Mouse (Mus musculus) thymus, postnatal 0 days (tissue): Measurements from ENCODE around the gene Dmd. TPM values are rescaled to one million over a fixed set of nuclear protein-coding genes. Genes with fewer than 3 reads are reported as not detected.
"Not testable (repeated sequence)": the region's sequence is repeated elsewhere in the genome, so short reads cannot be mapped to it uniquely, and the experiment has no call there.

Experiments
- DNase-seq: peaks from one replicate; pipeline ENCODE4 v3.0.0-alpha.2; 2015; ENCODE audit warnings: low spot score
- polyA plus RNA-seq: library from polyadenylated mRNA; unstranded; fragments of >200 nt; fragmentation: Nextera tagmentation; extraction: Ambion mirVana; gene quantifications from 2 replicates; pipeline ENCODE4 v1.2.1, GENCODE M21; 2015

Dmd gene
- 1.1 and 1.8 TPM in 2 replicates for polyA plus RNA-seq

DNA sequence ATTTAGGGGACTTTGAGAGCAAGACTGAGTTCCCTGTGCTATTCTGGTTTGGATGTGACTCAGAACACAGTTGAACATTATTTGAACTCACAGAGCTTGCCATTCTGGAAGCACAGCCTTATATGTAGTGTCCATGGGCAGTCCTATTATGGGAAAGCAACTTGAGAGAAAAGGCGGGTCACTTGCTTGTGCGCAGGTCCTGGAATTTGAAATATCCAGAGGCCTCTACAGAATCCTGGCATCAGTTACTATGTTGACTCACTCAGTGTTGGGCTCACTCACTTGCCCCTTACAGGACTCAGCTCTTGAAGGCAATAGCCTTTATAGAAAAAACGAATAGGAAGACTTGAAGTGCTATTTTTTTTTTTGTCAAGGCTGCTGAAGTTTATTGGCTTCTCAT lies at the start of gene Dmd:
TSS of gene Dmd (plus strand) at position 241 of the 400 bp plus-strand sequence.
- DNase-seq: no peak

DNA sequence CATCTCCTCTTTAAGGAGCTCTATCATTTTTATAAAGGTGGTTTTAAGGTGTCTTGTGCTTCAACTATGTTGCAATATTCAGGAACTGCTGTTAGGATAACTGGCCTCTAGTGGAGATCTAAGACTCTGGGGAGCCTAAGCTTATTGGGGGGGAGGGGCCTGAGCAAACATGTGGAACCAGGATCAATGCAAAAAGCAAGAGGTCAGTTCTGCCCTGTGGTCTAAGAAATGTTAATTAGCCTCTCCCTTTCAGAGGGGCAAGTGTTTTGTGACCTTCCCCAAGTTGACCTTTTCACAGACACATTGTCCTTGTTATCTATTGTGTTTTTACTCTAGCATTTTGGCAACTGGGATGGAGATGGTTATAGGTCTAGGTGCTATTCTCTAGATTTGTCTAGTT lies 47.2 kb upstream of the Dmd start:
- DNase-seq: no peak

DNA sequence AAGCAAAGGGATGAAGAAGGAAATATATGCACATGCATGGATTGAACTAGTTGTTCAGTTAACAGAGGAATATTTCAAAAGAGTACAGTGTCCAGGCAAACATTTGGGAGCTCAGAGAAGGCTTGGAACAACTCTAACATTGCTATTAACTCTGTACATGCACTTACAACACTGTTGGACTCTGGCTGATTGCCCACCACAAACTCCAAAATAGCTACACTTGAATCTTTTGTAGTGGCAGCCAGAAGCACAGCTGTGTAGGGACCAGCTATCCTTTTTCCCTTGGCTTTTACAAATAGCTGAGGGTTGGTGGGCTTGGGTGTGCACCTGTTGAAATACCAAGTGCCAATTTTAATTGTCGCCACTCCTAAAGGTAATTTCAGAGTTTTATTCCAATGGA lies 39.0 kb downstream of the Dmd start:
- DNase-seq: no peak

DNA sequence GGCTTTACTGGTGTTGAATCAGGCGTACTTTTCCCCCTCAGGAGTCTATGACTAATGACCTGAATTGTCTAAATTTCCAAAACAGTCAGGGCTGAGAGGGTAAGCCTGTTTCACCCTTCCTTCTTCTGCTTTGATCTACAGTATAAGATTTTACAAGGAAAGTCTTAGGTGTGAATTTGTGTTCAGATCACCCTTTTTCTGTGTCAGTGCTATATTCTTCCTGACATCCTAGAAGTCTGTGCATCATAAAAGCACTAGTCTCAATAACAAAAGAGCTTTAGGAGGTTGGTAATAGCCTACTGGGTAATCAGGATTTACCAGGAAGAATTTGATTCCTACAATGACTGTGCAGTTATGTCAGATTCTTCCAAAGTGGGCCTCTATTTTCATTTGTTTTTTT lies 101.5 kb downstream of the Dmd start:
- no peak for DNase-seq

DNA sequence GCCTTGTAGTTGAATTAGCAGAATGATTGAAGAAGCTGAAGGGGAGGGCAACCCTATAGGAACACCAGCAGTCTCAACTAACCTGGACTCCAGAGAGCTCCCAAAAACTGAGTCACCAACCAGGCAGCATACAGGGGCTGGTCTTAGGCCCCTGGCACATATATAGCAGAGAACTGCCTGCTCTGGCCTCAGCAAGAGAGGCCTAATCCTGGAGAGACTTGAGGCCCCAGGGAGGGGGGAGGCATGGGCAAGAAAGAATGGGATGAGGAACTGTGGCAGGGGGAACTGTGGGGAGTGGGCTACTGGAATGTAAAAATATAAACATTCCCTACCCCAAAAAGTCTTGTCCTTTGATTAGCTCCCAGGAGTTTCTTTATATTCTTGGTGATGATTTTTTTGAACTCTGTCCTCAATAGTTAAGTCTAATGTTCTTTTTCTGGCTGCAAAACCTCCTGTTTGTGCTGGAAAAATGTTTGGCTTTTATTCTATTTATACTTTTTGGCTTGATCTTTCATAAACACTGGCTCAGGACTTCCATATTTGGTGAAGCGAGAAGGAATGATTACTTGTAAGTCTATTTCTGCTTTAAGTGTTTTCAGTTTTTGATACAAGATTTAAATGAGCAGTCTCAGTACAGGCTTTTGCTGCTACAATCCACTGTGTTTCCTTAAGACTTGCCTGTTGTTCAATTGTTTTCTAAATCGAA lies 167.7 kb downstream of the Dmd start:
- no peak for DNase-seq

DNA sequence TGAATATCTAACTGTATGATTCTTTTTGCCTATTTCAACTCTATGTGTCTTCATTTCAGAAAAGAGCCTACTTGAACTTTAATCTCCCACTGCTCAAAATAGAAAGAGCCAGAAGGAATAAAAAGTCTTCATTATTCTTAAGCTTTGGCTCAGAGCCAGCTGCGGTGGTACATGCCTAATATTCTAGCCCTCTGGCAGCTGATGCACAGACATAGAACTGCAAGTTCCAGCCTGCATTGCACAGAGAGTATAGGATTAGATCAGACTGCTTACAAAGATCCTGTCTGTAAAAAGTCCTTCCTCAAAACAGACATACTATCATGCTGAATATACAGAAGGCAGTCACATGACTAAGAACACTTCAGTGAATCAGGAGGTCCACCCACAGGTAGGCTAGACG lies 168.5 kb downstream of the Dmd start:
- DNase-seq: no peak

DNA sequence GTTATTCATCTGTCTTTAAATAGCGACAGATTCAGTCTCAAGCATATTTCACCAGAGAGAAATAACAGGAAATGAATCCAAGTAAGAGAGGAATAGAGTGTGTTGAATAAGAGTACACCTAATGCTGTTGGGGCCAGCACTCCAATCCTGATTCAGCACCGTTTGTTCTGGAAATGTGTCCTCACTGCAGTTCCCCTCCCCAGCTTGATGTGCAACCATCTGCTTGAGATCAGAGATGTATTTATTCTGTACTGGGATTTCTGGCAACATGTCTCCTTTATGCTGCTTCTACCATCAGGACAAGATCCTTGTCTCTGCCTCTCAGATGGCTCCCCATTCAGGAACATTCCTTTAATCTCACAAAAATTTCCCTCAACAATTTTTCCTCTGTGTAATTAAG lies 271.9 kb downstream of the Dmd start:
- no peak for DNase-seq

DNA sequence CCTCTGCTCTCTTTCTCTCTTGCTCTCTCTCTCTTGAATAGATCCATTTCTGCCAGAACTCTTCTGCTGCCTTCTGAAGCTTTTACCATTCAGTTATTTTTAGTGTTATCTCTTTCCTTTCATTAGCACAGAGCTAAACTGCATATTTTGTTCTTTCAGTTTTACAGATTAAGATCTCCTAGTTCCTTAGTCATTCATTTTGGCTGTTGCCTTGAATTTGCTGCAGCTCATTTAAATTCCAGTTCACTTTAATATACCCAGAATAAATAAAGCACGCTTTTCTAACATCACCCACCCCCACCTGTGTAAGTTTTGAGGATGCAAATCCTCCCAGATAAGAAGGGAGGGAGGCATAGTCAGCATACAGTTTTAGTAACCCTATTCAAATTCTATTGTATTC lies 272.4 kb downstream of the Dmd start:
- no peak for DNase-seq

DNA sequence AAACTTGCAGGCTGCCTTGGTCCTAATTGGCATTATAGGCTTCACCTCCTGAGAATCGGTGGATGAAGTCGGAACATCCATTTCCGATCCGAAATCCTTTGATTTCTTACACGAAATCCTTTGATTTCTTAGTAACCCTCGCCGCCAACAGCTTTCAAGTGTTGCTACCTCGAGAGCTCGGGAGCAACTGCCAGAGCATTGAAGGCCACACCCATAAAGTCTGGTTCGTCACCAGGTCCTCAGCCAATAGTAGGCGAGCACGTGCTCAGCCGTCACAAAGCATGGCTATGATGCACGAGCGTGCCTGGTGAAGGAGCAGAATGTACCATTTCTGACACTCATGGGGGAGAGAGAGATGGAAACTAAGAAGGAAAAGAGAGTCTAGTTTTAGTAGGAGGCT lies 538.9 kb downstream of the Dmd start, which contains the start of gene Tsga8:
TSS of gene Tsga8 (minus strand) at position 327 of the 400 bp plus-strand sequence.
- no peak for DNase-seq

DNA sequence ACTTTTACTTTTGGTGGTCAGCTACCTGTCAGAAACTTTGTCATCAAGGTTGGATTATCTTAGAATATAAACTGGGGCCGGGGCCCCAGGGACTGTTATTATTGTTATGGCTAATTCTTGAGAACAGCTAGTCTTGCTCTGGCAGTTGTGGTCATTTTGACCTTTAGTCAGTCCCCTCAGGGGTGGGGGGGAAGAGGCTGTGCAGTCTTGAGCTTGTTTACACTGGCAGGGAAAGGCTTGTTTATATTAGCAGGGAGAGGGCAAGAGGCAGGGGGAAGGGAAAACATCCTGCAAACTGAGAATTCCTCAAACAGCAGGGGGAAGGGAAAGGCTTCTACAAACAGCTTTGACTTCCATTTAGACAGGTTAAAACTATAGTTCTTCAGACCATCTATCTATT lies 726.3 kb downstream of the Dmd start:
- no peak for DNase-seq

DNA sequence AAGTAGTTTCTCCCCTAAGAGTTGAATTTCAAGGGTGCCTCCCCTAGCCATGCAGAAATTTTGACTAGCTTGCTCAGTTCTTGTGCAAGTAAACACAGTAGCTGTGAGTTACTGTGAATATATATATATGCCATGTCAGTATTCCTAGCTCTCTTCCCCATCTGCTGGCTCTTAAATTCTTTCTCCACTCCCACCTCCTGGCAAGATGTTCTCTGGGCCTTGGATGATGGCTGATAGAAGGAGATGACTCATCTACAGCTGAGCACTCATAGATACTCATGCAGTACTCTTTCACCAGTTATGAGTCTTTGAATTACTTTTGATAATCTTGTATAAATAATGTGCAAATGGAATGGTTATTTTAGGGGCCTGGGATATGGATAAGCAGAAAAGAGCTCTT lies 737.9 kb downstream of the Dmd start:
- no peak for DNase-seq

DNA sequence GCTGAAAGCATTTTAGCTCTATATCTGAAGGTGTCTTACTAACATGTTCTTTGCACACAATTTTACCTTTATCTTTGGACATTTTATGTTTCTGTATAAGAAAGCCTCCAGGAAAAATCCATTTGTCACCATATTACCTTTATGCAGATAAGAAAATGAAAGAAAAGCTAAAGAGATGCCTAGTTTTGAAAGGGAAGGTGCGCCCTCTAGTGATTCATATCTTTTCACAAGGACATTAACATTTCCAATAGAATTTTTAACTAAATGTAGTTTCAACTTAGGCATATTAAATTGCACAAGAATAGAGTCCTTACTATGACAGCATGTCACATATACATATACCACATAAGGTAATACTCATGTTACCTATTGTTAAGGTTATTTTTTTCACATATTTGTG lies 791.9 kb downstream of the Dmd start:
- DNase-seq: no peak

DNA sequence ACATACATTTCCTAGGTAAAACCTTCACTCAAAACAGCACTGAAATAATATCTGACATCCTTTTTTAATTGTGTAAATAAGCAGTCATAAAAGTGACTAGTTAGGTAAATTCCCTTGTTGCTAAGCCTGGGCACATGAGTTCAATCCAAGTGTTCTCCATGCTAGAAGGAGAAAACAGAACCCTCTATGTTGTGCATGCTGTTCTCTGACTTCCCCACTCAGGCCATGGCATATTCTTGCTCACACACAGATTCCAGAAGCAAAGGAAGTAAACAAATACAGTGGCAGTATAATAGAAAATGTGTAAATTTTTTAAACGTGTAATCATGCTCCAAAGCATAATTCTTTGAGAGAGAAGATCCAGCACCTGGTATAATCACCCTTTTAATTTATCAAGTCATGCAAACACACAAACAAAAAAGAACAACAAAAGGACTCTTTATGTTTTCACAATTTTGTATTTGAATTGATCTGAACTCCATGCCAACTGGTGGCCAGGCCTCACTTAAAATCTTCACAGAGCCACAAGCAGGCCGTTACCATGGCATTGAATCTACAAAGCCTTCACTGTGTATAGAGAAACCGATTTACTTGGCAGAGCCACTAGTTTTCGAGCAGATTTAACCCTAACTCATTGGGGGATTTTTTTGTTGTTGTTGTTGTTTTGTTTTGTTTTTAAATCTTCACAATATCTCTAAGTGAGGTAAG lies 797.8 kb downstream of the Dmd start:
- DNase-seq: no peak

DNA sequence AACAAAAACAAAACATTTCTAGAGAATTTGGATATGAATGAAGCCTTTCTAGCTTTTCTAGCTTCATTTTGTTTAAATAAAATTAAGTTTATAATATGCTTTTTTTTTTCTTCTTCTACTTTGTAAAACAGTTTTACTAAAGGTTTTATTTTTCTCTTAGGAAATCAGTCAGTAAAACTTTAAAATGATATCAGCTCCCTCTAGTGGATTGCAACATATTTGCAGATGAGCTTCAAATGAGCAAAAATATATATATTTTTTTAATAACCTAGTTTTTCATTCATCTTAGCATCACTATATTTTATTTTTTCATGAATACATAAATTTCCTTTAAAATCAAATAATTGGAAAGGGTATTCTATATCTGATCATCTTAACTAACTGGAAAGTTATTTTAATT lies 838.7 kb downstream of the Dmd start:
- DNase-seq: no peak

DNA sequence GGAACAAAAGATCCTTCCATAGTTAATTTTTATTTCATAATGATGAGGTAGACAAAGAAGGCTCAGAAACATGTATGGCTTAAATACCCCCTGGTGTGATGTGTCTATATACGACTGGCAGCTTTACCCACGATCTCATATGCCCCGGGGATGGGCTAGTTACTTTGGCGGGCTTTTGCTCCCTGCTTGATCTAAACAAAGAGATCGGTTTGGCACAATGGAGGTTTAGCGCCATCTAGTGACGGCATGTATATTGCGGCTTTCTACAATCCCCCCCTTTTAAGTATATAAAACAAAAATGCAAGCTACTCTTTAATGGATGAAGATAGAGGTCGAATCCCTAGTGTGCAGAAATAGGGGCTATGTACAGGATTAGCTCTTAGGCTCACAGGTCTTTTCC lies 918.8 kb downstream of the Dmd start:
- DNase-seq: peak; percentile 2

DNA sequence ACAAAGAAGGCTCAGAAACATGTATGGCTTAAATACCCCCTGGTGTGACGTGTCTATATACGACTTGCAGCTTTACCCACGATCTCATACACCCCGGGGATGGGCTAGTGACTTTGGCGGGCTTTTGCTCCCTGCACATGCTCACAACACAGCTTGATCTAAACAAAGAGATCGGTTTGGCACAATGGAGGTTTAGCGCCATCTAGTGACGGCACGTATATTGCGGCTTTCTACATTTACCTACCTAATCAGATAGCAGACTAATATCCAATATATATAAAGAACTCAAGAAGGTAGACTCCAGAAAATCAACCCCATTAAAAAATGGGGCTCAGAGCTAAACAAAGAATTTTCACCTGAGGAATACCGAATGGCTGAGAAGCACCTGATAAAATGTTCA lies 926.7 kb downstream of the Dmd start:
- not testable (repeated sequence) for DNase-seq

DNA sequence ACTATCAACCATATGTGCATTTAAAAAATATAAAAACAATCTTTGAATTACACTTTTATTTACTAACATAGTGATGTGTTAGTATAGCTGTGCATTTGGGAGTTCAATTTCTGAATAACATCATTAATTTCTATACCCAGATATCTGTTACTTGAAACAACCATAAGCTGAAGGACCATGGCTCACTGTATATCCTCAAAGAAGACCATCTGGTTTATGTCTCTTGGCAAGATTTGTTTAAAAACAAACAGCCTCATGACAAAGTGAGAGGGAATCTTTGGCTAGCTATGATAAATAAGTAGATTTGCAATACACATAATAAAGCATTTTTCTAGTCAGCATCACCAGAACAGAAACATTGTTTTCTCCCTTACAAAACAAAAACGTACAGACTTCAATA lies 1027.2 kb downstream of the Dmd start:
- DNase-seq: no peak

DNA sequence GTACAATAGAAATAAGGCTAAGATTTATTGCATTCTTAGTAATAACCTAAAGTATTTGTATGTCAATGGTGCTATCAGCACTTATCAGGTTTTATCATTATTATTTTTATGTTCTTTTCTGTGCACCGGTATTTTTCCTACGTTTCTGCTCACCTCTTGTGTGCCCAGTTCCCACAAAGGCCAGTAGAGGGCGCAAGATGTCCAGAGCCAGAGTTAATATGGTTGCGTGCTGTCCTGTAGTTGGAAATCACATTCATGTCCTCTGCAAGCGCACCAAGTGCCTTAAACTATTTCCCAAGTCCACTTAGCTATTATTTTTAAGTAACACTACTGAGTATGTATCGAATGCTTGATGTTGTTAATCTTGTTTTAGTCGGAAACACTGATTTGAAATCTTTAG lies 1052.6 kb downstream of the Dmd start:
- DNase-seq: peak; percentile 2

DNA sequence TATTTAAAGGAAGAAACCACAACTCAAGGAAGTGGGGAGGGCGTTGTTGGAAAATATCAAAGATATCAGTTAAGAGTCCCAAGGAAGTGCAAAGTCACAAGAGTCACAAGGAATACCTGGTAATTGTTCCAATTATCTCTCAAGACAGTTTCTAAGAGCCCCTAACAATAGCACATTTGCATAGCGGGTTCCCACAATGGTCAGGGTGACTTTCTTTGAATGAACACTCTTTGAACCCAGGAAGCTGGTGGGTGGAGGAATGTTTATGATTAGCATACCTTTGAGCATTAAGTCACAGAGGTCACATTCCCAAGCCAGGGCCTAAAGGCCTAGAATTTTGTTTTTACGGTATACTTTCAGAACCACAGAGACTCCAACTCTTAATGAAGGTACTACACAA lies 1113.8 kb downstream of the Dmd start:
- DNase-seq: not testable (repeated sequence)

DNA sequence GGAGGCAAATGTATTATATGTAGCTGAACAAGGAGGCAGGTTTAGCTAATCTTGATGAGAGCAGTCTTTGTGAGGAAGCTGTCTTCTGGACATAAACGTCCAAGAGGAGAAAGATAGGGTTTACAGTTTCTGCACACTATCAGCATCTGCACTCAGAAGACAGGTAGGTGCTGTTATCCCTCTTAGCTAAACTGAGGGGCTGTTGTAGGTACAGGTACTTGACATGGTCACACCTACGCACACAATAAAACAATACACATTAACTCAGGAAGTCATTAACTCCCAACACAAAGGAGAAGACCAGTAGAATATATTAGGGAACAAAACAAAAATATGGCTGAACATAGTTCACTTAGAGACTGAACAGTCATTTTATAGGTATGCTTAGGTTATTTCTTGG lies 1217.2 kb downstream of the Dmd start:
- no peak for DNase-seq

DNA sequence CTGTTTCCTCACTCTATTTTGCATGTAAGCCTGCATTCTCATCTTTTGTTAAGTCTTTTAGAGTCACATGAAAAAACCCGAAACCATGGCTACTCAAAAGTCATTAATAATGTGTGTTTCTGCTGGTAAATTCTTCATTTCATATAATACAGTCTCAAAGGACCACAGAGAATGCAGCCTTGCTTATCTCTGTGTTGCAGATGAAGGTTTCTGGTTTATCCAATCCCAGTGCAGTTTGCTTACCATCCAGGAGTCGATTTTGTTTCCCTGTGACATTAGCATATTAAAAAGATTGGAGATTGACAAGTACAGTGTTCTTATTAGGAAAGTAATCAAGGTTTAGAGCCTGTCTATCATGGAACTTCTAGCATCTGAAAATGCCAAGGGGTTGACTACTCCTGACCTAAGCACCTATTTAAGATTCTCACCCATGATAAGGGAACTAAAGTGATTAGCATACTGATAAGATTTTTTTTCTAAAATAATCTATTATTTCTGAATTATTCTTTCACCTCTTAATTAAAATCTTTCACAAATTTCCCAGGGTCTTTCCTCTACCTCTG lies 1292.7 kb downstream of the Dmd start:
- no peak for DNase-seq

DNA sequence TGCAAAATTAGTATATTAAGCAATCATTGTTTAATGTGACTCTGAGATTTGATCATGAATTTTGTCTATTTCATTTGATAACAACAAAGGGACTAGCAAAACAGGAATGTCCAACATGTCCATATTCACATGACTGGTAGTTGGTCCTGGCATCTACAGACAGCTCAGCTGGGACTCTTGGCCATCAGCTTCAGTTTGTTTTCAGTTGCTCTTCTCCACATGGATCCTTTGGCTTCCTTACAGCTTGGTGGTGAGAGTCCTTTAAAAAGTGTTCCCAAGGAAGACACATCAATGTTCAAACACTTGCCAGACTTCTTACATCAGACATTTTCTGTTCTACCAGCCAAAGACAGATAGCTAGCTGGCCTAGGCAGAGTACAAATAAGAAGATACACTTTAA lies 1381.9 kb downstream of the Dmd start:
- DNase-seq: no peak

DNA sequence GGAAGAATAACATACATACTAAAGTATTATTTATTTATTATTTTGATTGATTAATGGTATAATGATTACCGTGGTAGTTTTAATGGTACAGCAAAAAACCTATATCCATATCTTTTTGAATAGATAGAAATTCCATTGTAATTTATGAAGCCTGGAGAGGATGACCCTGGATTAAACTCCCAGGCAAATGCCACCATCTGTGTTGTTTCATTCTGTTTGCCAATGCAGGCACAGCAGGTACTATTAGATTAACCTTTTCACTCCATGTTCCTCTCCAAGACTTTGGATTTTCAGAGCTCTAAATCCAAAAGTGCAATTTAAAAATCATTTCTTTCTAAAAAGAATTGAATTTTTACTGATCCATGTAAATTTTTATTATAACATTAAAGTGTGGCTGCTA lies 1383.5 kb downstream of the Dmd start:
- no peak for DNase-seq
